Mouse (Mus musculus) liver, embryonic 11.5 days (tissue): ENCODE data around the gene Tnni3k. TPM values are rescaled to one million over a fixed set of nuclear protein-coding genes. Genes with fewer than 3 reads are reported as not detected.

Experiments used
- ATAC-seq: fragments of 200-750 bp; cut with Nextera tagmentation; replicated peaks from 2 replicates; pipeline ENCODE4 v1.8.0; 2017; ENCODE audit warnings: moderate number of reproducible peaks, mild to moderate bottlenecking, moderate TSS enrichment, moderate library complexity; ENCODE audit not compliant: low FRiP score
- DNase-seq: peaks from one replicate; pipeline ENCODE4 v3.0.0-alpha.2; 2017; ENCODE audit warnings: low spot score
- H3K27ac ChIP-seq: fragments of 300-500 bp; sonication (generic); 2 replicates; pipeline ENCODE4 v1.5.1; 2014; ENCODE audit warnings: mild to moderate bottlenecking, low read depth, low read length, control low read depth
- H3K27me3 ChIP-seq: fragments of 300-500 bp; sonication (generic); replicated peaks from 2 replicates; pipeline ENCODE4 v1.6.1; 2014; ENCODE audit warnings: low read length, mixed read lengths; ENCODE audit not compliant: control insufficient read depth, insufficient read depth
- H3K36me3 ChIP-seq: fragments of 300-500 bp; sonication (generic); 2 replicates; pipeline ENCODE4 v1.6.1; 2014; ENCODE audit warnings: mild to moderate bottlenecking, low read length, moderate library complexity, mixed read lengths; ENCODE audit not compliant: control insufficient read depth, insufficient read depth
- H3K4me1 ChIP-seq: fragments of 300-500 bp; sonication (generic); replicated peaks from 2 replicates; pipeline ENCODE4 v1.6.1; 2014; ENCODE audit warnings: low read length, mixed read lengths; ENCODE audit not compliant: control insufficient read depth, insufficient read depth
- H3K4me2 ChIP-seq: fragments of 300-500 bp; sonication (generic); 2 replicates; pipeline ENCODE4 v1.6.1; 2014; ENCODE audit warnings: mild to moderate bottlenecking, control low read depth, moderate library complexity
- H3K4me3 ChIP-seq: fragments of 300-500 bp; sonication (generic); 2 replicates; pipeline ENCODE4 v1.5.1; 2014; ENCODE audit warnings: low read depth, low read length, control low read depth
- H3K9ac ChIP-seq: fragments of 300-500 bp; sonication (generic); 2 replicates; pipeline ENCODE4 v1.6.1; 2014; ENCODE audit warnings: low read depth, low read length, control low read depth
- H3K9me3 ChIP-seq: fragments of 300-500 bp; sonication (generic); 2 replicates; pipeline ENCODE4 v1.6.1; 2016; ENCODE audit warnings: low read length, inconsistent platforms, mixed read lengths; ENCODE audit not compliant: control insufficient read depth
- WGBS: fragments of 180-500 bp; shearing (Covaris S2); extraction: QIAGEN DNeasy Blood & Tissue Kit; methylation state at CpG from one replicate; pipeline ENCODE4 v1.1.7; 2014; 5-methylcytosine and 5-hydroxymethylcytosine counted together
- polyA plus RNA-seq: library from polyadenylated mRNA; unstranded; fragments of >200 nt; fragmentation: Nextera tagmentation; extraction: Ambion mirVana; gene quantifications from 2 replicates; pipeline ENCODE4 v1.2.1, GENCODE M21; 2014

The Tnni3k gene
- polyA plus RNA-seq, 1 experiment from 2014 or later, result 0.14 TPM

DNA sequence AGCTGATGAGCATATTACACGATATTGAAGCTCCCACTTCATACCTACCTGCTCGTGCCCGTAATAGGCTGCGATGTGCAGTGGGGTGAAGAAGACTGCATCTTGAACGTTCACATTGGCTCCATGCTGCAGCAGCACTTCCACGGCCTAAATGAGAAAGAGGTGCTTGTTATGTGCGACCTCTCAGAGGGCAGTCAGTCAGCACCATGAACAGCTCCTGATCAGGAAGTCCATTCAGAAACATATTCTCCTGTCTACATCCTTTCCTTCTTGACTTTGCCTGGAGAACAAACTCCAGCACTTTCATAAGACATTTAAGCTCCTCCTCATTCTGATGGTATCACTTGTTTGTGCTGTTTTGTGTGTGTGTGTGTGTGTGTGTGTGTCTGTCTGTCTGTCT lies 76.1 kb downstream of the Tnni3k start:
- H3K4me2 ChIP-seq, result no peak overlapping the region
- H3K9me3 ChIP-seq, result no peaks in the 10 kb centered on the region
- H3K27ac ChIP-seq, result no peak overlapping the region
- WGBS, result 74% methylated on average over 7 of the region's 7 CpGs
- no peak overlapping the region for H3K9ac ChIP-seq
- no peaks in the 10 kb centered on the region for H3K36me3 ChIP-seq
- H3K4me1 ChIP-seq, result no peaks in the 10 kb centered on the region
- ATAC-seq (no peak), DNase-seq (no peak)
- no peak overlapping the region for H3K4me3 ChIP-seq
- H3K27me3 ChIP-seq, result no peaks in the 10 kb centered on the region

DNA sequence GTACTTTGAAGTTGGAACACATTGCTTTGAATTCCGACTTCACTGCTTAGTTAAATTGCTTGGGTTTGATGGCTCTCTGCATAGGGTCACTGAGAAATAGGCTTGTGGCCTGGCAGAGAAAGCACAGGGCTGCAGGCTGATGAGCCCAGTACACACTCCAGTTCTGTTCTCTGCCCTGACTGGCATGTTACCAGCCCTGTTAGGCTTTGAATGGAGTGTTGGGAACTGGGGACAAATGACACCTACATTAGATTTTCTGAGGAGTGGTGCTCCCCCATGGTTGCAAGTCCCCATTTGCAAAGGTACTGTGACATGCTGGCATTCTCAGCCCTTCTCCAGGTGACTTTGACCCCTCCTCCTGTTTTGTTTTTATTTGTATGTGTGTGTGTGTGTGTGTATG lies 83.6 kb downstream of the Tnni3k start:
- WGBS, result 46% methylated on average over 1 of the region's 1 CpGs
- Histone ChIP-seq H3K9me3 (no peaks in the 10 kb centered on the region), H3K4me2 (no peak overlapping the region), H3K36me3 (no peaks in the 10 kb centered on the region), H3K4me1 (no peaks in the 10 kb centered on the region), H3K4me3 (no peak overlapping the region), H3K27ac (no peak overlapping the region), H3K9ac (no peak overlapping the region), H3K27me3 (no peaks in the 10 kb centered on the region)
- DNase-seq, result no peak
- ATAC-seq, result no peak

DNA sequence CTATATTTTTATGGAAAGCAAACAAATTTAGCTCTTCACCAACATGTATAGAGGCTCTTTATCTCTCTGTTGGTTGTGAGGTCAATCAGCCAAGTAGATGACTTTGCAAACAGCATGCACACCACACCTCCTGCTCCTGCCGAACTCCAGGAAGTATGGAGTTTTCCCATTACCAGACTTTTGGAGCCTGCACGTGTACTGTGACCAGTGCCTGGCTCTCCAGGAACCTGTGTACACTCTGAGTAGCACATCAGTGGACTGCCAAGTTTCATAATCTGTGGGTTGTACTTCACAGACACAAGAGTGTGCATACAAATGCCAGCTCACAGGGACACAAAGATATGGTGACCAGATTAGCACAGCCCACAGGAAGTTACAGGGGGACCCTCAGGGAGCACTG lies 84.2 kb downstream of the Tnni3k start:
- H3K4me2 ChIP-seq, result no peak overlapping the region

DNA sequence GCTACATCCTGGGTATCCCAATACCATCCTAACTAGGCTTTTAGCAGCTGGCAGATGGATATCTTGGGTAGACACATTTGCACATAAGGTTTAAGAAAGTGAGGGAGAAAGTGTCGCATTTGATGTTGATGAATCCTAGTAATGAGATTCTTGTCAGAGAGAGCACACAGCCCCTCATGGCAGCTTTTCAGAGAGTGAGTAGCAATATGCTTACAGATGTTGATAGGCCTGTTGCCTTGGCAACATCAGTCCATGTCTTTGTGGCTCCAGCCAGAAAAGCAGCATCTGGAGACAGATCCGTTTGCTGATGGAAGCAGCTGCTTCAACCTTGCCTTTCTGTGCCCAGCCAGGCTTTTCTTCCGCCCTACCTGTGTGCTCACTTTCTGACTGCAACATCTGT lies 93.9 kb downstream of the Tnni3k start:
- H3K4me1 ChIP-seq, result no peaks in the 10 kb centered on the region

More for the DNA sequence above, 84.2 kb downstream of the Tnni3k start:
- ATAC-seq (no peak), DNase-seq (no peak)
- H3K36me3 ChIP-seq, result no peaks in the 10 kb centered on the region
- no peak overlapping the region for H3K9ac ChIP-seq
- no peaks in the 10 kb centered on the region for H3K9me3 ChIP-seq
- no peak overlapping the region for H3K27ac ChIP-seq
- no peaks in the 10 kb centered on the region for H3K4me1 ChIP-seq
- no peaks in the 10 kb centered on the region for H3K27me3 ChIP-seq
- WGBS, result 59% methylated on average over 2 of the region's 2 CpGs
- H3K4me3 ChIP-seq, result no peak overlapping the region

GRCm38 (mm10) chr3:154953088-154953487 lies 102.1 kb downstream of the Tnni3k start:
- H3K27me3 ChIP-seq, result no peaks in the 10 kb centered on the region
- H3K4me2 ChIP-seq, result no peak overlapping the region
- H3K36me3 ChIP-seq, result no peaks in the 10 kb centered on the region

More for the DNA sequence above, 93.9 kb downstream of the Tnni3k start:
- no peak overlapping the region for H3K4me2 ChIP-seq
- no peak overlapping the region for H3K9ac ChIP-seq
- no peak overlapping the region for H3K4me3 ChIP-seq
- H3K27ac ChIP-seq, result no peak overlapping the region
- H3K36me3 ChIP-seq, result no peaks in the 10 kb centered on the region
- no peak for DNase-seq
- WGBS, result 74% methylated on average over 3 of the region's 3 CpGs
- no peaks in the 10 kb centered on the region for H3K27me3 ChIP-seq
- no peak for ATAC-seq
- H3K9me3 ChIP-seq, result no peaks in the 10 kb centered on the region

DNA sequence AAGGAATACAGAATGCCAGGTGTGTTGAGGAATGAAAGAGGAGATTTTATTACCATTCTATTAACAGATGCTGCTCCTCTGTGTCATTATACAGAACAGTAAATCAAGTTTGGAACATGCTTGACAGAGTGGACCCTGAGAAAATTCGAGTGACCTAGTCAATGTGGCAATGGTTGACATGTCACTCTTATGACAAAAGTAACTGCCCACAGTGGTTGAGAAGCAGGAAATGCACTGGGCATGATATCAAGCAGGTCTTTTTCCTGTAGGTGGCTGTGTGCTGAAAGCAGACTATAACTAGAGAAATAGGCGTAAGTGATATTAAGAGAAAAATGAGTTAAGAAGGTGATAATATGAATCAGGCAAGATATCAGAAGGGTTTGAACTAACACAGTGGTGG lies 105.7 kb downstream of the Tnni3k start:
- no peaks in the 10 kb centered on the region for H3K36me3 ChIP-seq
- no peaks in the 10 kb centered on the region for H3K27me3 ChIP-seq
- H3K4me1 ChIP-seq, result no peaks in the 10 kb centered on the region
- no peak overlapping the region for H3K4me2 ChIP-seq
- no peak overlapping the region for H3K4me3 ChIP-seq
- no peak overlapping the region for H3K9ac ChIP-seq
- WGBS, result 64% methylated on average over 2 of the region's 2 CpGs
- DNase-seq, result no peak
- H3K9me3 ChIP-seq, result no peaks in the 10 kb centered on the region
- no peak overlapping the region for H3K27ac ChIP-seq
- ATAC-seq, result no peak

More at GRCm38 (mm10) chr3:154953088-154953487, 102.1 kb downstream of the Tnni3k start:
- 54% methylated on average over 2 of the region's 2 CpGs for WGBS
- no peak overlapping the region for H3K27ac ChIP-seq
- DNase-seq, result no peak
- no peak for ATAC-seq
- no peaks in the 10 kb centered on the region for H3K9me3 ChIP-seq
- H3K4me3 ChIP-seq, result no peak overlapping the region
- H3K9ac ChIP-seq, result no peak overlapping the region
- no peaks in the 10 kb centered on the region for H3K4me1 ChIP-seq

DNA sequence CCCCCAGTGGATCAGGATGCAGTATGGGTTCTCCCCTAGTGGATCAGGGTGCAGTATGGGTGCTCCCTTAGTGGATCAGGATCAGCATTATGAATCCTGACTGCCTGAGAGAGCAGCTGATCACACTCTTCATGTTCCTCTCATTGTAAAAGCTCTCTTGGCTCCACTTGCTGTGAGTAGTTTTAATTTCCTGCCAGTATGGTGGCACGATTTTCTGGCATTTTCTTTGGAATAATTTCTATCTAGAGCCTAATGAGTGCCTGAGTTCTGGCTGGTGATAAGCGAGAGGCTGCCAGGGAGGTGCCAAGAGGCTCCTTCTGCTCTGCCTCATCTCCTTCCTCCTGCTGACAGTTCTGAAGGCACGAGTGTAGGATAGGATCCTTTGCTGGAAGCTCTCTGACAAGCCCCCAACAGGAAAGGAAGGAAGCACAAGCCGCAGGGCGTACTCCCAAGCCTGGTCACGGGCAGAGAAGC lies 109.5 kb downstream of the Tnni3k start:
- no peaks in the 10 kb centered on the region for H3K9me3 ChIP-seq
- no peak for DNase-seq
- WGBS, result 50% methylated on average over 6 of the region's 6 CpGs

DNA sequence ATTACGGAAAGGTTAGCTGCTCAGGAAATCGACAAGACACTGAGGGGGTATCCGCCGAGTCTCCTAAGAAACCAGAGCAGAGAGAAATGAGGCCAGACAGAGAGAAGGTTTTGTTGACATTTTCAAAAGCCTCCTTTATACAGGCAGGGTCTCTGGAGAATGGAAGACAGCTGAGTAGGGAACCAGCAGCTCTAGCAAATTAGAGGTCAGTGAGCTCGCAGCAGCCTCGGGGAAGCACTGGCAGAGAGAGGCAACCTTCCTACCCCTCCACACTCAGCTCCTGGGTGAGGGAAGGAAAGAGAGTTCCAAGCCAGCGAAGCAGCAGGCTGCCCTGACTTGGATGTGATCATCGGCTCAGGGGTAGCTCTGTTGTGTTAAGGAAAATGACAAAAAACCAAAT lies 127.5 kb downstream of the Tnni3k start:
- WGBS, result 69% methylated on average over 8 of the region's 8 CpGs
- no peaks in the 10 kb centered on the region for H3K36me3 ChIP-seq
- no peaks in the 10 kb centered on the region for H3K27me3 ChIP-seq
- no peaks in the 10 kb centered on the region for H3K4me1 ChIP-seq
- no peak overlapping the region for H3K4me2 ChIP-seq
- no peak overlapping the region for H3K27ac ChIP-seq
- DNase-seq (no peak), ATAC-seq (no peak)
- H3K9me3 ChIP-seq, result no peaks in the 10 kb centered on the region
- no peak overlapping the region for H3K4me3 ChIP-seq
- no peak overlapping the region for H3K9ac ChIP-seq

More for the DNA sequence above, 109.5 kb downstream of the Tnni3k start:
- H3K27me3 ChIP-seq, result no peaks in the 10 kb centered on the region
- ATAC-seq, result no peak
- H3K4me1 ChIP-seq, result no peaks in the 10 kb centered on the region
- H3K36me3 ChIP-seq, result no peaks in the 10 kb centered on the region
- no peak overlapping the region for H3K4me2 ChIP-seq
- H3K9ac ChIP-seq, result no peak overlapping the region
- H3K4me3 ChIP-seq, result no peak overlapping the region
- no peak overlapping the region for H3K27ac ChIP-seq

DNA sequence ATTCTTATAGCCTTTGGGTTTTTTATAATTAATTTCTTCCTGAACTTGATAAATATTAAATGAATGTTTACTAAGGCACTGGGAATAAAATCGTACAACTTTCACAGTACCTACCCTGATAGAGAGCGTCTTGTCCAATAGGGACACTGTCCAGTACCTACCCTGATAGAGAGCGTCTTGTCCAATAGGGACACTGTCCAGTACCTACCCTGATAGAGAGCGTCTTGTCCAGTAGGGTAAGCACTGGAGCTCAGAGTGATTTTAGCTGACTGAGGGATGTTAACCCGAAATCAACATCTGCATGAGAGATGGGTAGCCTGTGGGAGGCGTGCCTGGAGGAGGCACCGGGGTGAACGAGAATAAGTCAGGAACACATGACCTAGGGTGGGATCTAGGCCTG lies 130.3 kb downstream of the Tnni3k start:
- no peak overlapping the region for H3K9ac ChIP-seq
- no peak overlapping the region for H3K4me2 ChIP-seq
- no peaks in the 10 kb centered on the region for H3K4me1 ChIP-seq
- no peaks in the 10 kb centered on the region for H3K36me3 ChIP-seq
- DNase-seq, result no peak
- H3K27me3 ChIP-seq, result no peaks in the 10 kb centered on the region
- no peaks in the 10 kb centered on the region for H3K9me3 ChIP-seq
- no peak overlapping the region for H3K27ac ChIP-seq
- no peak overlapping the region for H3K4me3 ChIP-seq
- 81% methylated on average over 8 of the region's 8 CpGs for WGBS
- no peak for ATAC-seq
